Mouse (Mus musculus) c-Kit-positive CD71-negative TER-119-negative erythroid progenitor cells, embryonic 14.5 days (primary cell): ENCODE results near the gene Ppil1.
A peak's percentile ranks its signal among the peaks of the same experiment; 100 is the strongest.
"Not testable (repeated sequence)": the region's sequence is repeated elsewhere in the genome, so short reads cannot be mapped to it uniquely, and the experiment has no call there.

Experiments
- DNase-seq: peaks from one replicate; pipeline ENCODE4 v3.0.0-alpha.2; 2013; ENCODE audit warnings: low read depth

The Ppil1 gene

DNA sequence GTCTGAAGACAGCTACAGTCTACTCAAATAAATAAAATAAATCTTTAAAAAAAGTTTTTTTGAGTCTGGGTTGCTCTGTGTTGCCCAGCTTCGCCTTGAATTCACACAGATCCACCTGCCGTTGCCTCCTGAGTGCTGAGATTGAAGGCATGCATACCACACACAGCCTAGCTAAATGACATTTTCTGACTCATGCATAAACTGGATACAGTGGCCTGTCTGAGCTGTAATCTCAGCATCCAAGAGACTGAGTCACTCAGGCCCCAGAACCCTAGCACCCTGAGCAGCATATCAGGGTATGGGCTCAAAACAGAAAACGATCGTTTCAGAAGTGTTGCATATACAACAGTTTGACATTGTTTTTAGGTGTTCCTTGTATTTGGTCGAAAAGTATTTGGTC lies 17.6 kb upstream of the Ppil1 start:
- DNase-seq: no peak

DNA sequence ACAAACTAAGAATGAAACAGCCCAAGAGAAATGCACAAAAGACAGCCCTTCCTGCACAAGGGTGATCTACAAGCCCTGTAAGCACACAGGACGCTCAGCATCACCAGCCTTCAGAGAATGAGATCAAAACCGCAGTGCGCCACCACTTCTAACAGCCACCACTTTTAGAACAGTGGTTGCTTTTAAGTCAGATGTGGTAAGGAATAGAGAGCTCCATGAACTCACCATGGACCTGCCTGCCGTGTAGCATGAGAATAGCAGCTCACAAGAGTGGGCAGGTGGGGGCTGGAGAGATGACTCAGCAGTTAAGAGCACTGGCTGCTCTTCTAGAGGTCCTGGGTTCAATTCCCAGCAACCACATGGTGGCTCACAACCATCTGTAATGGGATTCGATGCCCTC lies 16.4 kb upstream of the Ppil1 start:
- no peak for DNase-seq

DNA sequence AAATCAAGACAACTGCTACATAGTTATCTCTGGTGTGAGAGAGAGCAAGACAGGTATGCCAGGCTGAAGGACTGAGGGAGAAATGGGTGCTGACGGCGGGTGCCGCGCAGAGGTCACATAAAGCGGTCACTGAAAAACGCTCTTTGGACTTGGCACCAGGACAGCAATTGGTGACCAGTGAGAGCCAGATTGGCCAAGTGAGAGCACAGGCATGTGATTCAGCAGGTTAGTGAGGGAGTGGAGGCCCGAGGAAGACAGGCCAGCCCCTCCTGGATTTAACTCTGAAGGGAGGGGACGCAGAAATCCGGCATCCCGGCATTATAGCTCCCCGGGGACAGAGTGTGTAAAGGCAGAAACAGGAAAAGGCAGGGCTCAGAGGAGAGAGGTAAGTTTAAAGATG lies 9.9 kb upstream of the Ppil1 start:
- no peak for DNase-seq

DNA sequence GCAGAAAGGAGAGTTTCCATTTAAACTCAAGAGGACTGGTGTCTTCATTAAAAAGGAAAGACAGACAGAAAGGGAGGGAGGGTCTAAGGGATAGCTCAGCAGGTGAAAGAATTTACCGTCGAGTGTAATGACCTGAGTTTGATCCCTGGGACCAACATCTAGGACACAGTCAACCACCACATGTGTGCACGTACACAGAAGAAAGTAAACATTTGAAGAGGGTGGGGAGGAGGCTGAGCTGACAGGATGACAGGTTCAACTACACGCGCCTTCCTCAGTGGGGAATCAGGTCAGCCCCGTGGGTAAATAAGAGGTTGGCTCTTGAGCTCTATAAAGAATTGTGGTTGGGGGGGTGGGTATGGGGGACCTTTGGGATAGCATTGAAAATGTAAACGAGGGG lies 9.2 kb upstream of the Ppil1 start:
- no peak for DNase-seq

DNA sequence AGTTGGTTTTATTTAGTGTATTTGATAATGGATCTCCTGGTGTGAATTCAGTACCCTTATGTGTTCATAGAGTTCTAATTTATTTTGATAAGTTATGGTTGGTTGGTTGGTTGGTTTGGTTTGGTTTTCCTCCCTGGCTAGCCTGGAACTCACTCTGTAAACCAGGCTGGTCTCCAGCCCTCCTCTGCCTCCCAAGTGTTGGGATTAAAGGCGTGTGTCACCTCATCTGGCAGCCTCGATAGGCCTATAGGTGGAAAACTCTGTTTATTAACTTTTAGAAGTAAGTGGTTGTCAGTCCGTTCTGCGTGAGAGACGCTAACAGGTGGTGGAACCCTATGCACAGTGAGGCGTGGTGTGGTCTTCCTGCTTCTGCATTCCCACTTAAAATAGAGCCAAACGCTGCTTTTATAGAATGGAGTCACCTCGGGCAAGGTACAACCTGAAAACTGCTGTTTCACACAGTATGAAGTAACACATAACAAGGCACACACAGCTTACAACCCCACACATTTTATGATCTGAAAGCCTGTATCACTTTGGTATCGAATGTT lies 6.2 kb upstream of the Ppil1 start:
- no peak for DNase-seq

DNA sequence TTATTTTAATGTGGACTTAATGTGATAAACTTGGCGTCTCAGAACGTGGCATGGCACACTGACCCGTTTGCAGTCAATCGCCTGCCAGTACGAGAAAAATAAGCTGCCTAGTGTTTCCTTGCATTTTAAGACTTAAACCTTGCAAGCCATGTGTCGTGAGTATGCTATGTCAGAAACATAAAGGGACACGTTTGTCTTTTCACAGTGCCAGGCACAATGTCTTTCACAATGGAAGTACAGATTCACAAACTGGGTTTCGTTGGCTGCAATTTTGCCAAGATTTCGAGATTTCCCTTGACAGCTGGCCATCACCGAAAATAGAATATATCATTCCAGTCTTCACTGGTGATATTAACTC lies 5.3 kb upstream of the Ppil1 start:
- no peak for DNase-seq

DNA sequence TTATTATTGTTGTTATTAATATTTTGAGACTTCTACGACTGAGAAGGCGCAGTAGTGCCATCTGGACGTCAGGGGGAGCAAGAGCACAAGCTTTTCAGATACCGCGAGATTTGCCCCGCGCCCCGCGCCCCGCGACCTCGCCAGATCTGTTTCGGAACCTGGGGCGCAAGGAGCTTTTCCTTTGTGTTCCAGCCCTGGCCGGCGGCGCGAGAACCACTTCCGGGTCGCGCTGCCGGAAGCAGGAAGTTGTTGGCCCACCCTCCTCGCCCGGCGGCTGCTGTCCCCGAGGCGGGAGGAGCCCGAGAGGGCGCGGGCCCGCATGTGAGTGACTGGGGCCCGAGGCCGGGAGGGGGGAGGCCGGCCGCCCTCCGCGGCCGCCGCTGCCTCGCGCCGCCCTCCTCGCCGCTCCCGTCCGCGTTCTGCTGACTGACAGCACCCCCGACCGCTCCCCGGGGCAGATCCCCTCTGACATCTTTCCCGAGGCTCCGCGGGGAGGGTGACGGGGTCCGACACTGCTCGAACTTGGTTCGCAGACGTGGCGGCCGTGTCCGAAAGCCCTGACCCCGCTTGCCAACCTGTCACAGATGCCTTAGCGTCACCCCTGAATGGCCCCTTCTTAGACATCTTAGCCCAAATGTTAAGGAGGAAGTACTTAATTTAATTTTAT lies 4.8 kb upstream of the Ppil1 start, which contains the start of gene BC004004:
Gene BC004004, plus strand, starts transcription at position 107 of the 667 bp plus-strand sequence.
- DNase-seq: peak; percentile 91

DNA sequence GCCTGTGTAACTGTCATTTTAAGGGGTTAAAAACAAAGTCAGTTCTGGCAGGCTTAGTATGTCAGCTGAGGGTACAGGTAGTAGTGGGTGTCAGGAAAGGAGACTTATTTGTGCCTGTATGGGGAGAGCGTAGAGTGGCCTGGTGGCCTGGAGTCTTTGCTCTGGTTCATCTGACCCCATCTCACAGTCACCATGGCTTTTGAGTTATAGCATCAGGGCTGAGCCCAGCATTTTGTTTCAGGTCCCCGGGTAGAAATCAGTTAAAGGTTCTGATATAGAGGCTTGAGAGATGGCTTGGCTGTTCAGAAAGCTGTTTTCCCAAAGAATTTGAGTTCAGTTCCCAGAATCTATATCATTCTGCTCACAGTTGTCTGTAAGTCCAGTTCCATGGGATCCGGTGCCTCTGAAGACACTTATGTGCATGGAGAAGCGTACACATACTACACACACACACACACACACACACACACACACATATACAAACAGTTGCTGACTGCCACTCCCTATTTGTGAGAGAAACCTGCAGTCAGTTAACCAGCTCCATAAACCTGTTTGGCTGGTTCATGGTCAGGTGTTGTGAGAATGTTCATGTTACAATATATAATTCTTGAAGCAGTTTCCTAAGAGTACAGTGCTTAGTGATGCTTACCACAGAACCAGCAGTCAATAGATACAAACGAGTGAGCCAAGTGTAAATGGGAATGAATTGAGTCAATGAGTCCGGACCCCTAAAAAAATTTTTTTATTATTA lies 4.1 kb upstream of the Ppil1 start:
- DNase-seq: no peak

DNA sequence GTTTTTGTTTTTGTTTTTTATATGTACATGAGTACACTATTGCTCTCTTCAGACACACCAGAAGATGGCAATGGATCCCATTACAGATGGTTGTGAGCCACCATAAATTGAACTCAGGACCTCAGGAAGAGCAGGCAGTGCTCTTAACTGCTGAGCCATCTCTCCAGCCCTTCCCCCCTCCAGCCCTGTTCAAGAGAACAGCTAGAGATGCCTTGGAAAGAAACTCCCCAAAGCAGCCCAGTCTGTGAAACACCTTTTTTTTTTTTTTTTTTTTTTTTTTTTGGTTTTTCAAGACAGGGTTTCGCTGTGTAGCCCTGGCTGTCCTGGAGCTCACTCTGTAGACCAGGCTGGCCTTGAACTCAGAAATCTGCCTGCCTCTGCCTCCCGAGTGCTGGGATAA lies 3.1 kb upstream of the Ppil1 start:
- not testable (repeated sequence) for DNase-seq

DNA sequence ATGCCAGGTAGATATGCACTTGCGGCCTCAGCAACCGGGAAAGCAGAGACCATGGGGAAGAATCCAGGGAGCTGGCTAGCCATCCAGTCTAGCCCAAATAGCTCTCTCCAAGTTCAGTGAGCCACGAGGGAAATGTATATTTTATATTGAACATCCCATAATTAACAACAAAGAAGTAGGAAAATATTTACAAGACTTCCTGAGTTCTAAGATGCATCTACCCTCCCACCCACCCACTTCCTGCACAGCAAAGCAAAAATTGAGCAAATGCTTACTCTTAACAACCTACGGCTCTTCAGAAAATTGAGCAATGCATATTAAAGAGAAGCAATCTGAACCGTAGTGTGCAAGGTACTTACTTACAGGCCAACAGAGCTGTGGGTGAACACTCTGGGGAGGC lies 774 bp upstream of the Ppil1 start:
- DNase-seq: no peak

DNA sequence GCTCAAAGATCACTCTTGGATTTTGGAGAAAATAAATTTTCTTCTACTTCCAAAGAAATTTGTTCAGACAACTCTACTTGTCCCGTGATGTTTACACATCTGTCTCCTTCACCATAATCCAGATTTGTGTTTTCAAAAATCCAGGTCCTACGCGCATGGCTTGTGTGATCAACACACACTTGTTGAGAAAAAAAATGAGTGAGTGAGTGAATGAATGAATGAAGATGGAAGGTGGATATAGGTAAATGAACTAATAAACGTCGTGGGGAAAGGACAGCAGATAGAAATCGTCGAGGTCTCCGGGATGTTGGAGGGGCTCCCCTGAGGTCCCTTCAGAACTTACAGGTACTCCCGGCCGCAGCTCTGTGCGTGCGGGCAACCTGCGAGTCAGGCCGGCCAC lies 569 bp downstream of the Ppil1 start:
- no peak for DNase-seq

DNA sequence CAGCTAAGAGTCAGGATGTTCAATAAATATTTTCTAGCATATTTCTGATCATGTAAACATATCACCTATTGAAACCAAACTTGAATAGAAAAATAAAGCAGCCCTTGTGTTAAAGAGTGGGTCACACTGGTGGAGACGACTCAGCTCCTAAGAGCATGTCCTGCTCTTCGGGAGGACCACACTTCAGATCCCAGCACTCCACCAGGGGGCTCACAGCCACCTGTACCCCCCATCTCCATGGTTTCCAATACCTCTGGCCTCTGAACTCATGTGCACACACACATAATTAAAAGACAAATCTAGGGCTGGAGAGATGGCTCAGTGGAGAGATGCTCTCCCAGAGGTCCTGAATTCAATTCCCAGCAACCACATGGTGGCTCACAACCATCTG lies 1.7 kb downstream of the Ppil1 start:
- DNase-seq: no peak

DNA sequence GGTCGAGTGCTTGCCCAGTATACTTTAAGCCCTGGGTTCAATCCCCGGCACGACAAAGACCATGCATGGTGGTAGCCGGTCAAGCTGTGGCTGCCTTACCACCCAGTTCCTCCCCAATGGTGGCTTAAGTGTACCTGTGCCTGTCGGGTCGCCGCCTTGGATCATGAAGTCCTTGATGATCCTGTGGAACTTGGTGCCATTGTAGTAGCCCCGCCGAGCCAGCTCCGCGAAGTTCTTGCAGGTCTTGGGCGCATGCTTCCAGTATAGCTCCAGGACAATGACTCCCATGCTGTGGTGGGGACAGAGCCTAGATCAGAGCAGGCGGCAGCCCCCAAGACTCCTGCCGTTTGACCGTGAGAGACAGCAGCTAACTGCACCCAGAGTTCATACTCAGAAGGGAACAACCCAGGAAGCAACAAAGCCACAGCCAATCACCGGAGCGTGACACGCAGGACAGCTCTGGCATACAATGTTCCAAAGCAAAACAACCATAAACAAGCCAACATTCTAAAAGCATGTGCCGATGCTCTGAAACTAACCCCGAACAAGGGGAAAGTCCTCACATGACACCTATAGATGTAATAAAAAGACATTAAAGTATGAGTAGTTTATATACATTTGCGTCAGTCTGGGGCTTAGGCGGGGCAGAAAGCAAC lies 2.3 kb downstream of the Ppil1 start:
- DNase-seq: no peak

DNA sequence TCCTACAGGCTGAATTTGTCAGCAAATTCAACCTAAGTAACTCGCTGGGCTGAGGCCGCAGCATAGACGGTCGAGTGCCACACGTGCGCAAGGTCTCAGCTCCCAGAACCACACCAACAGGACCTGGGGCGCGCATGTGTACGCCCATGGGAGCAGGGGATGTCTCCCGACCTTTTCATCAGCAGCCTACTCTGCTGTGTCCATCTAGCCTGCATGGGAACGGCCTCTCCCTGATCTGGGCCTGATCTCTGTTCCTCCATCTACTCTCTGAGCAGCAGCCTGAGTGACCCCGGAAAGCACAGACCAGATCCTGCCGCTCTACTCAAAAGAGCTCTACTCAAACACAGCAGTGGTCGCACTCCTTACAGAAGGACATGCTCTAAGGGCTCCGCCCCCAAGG lies 3.5 kb downstream of the Ppil1 start:
- no peak for DNase-seq

DNA sequence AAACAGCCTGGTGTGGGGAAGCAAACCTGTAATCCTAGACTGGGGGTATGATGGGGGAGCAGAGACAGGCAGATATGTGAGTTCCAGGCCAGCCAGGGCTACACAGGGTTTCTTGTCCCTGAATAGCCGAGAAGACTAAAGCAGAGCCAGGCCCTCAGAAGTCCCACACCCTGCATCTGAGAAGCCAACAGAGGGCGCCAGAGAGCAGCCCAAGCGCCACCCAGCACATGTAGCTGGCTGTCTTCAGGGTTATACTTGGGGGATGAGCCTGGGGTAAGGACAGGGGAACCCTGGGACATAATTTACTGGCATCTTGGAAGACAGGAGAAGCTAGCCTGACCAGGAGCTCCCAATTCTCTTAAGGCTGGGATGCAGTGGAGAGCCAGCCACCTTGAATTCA lies 4.5 kb downstream of the Ppil1 start:
- DNase-seq: peak; percentile 72

DNA sequence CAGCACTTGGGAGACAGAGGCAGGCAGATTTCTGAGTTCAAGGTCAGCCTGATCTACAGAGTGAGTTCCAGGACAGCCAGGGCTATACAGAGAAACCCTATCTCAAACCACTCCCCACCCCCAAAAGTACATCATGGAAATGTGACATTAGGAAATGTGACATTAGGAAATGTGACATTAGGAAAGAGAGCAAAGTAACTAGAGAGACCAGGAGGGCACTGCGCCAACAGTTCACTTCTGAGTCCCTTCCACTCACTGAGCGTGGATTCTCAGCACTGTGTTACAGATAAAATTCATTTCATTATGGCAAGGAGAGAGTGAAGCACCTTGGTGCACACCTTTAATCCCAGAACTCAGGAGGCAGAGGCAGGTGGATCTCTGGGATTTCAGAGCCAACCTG lies 5.1 kb downstream of the Ppil1 start:
- no peak for DNase-seq

DNA sequence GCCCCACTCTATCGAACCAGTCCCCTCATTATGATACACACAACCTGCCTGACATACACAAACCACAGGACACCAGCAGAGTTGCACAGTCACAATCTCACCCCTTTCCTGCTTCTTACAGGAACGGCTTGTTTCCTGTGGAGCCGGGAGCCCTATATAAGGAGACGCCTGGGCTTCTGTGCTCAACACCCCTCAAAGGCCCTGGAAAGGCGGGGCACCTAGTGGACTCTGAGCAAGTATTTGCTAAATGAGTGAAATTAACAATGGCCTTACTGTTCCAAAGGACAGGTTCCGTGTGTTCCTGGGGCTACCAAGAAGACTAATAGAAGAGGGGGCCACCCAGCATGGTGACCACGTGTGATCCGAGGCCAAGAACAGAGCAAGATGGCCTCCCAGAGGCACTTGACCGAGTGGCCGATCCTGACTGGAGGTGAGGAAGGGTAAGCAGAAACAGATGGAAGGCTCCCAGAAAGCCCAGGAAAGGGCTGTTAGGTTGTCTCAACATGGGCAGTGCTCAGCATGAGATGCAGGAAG lies 5.9 kb downstream of the Ppil1 start:
- DNase-seq: no peak

DNA sequence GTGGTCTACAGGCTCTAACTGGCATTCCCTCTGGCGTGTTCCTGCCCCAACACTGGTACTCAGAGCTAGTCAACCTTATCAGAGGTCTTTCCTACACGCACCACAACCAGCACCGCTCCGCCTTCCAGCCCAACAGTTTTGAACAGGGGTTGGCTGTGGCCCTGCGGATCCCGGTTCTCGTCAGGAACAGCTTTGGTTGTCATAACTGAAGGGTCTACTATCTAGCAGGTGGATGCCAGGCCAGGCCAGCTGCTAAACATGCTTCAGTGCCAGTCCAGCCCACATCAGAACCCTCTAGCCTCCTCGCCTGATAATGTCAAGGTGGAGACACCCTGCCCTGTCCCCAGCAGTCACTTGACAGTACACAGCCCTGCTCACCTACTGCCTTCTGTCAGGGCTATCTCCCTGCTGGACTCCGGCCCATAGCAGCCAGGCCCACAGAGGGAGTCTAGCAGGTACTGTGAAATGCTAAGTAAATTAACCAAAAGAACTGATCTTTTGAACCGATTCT lies 6.9 kb downstream of the Ppil1 start:
- no peak for DNase-seq

DNA sequence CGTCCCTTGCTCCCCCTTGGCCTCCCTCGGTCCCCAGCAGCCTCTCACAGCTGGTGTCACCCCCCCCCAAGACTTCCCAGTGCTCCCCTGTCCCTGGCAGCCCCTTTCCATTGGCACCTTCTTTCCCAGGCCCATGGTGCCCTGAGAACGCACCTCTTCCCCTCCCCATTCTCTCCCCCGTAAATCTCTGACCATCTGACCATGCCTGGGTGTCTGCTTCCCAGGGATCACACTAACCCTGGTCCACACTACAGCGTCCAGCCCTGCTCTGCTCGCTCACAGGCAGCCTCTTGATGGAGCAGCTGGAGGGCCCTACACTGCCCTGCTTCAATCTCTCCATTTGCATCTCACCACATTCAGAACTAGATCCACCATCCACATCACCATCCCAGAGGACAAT lies 7.5 kb downstream of the Ppil1 start:
- DNase-seq: no peak

DNA sequence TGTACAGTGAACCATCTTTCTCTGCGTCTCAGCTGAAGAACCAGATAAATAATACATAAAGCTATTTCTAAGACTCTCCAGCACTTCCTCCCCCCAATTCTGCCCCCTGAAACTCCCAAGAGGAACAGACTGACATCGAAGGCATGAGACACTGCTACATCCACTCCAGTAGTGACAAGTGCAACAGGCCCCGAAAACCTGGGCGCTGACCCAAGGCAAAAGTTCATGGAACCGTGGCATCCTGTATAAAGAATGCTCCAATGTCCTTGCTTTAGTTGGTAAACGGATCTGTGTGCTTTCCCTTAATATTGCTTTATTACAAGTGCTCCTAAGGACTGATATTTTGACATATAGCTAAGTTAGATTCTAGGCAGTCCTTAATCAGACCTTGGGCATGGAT lies 9.2 kb downstream of the Ppil1 start:
- DNase-seq: not testable (repeated sequence)

DNA sequence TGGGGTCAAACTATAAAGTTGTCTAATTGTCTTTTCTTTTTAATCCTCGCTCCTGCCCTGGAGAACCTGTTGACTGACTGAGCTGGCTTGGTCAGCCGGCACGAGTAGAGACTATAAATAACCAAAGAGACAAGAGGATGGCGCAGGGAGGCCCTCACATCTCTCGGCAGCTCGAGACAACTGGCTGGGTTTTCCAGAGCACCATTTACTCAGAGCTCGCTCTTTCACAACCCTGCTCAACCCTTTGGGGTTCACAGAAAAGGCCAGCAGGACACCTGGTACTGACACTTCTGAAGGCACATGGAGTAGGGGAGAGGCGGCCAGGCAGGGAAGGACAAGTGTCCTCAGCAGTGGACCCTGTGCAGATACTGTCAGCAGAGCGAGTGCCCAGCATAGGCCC lies 10.3 kb downstream of the Ppil1 start:
- no peak for DNase-seq

DNA sequence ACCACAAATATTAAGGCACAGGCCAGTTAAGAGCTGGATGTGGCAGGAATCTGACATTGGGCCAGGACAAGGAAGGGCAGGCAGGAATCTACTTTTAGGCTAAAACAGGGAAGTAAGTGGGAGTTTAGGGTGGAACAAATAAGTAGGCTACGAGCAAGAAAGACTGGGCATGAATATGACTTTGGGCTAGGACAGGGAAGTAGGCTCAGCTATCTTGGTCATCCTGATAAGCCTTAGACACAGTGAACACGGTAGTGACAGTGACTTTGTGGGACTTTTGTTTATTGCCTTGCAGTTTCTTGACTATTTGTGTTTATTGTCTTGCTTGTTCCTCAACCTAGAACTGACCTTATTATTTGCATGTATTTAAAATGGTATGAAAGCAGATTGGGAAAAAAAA lies 10.8 kb downstream of the Ppil1 start:
- DNase-seq: no peak
